Mouse (Mus musculus) liver, embryonic 13.5 days (tissue): ENCODE results near the gene Tgfb1. TPM values are rescaled to one million over a fixed set of nuclear protein-coding genes. Genes with fewer than 3 reads are reported as not detected.

Experiments
- ATAC-seq: fragments of 200-750 bp; cut with Nextera tagmentation; 2 replicates; pipeline ENCODE4 v1.8.0; 2017; ENCODE audit warnings: low read depth, mild to moderate bottlenecking, moderate number of reproducible peaks, moderate library complexity
- DNase-seq: peaks from one replicate; pipeline ENCODE4 v3.0.0; 2022
- H3K27ac ChIP-seq: fragments of 300-500 bp; sonication (generic); 2 replicates; pipeline ENCODE4 v1.5.1; 2015; ENCODE audit warnings: moderate library complexity, mild to moderate bottlenecking, inconsistent platforms
- H3K27me3 ChIP-seq: fragments of 300-500 bp; sonication (generic); 2 replicates; pipeline ENCODE4 v1.6.1; 2015; ENCODE audit warnings: mild to moderate bottlenecking, inconsistent platforms
- H3K36me3 ChIP-seq: fragments of 300-500 bp; sonication (generic); 2 replicates; pipeline ENCODE4 v1.6.1; 2015; ENCODE audit warnings: mild to moderate bottlenecking, inconsistent platforms
- H3K4me1 ChIP-seq: fragments of 300-500 bp; sonication (generic); replicated peaks from 2 replicates; pipeline ENCODE4 v1.6.1; 2015; ENCODE audit warnings: inconsistent platforms
- H3K4me2 ChIP-seq: fragments of 300-500 bp; sonication (generic); 2 replicates; pipeline ENCODE4 v1.6.1; 2015; ENCODE audit warnings: inconsistent platforms, mild to moderate bottlenecking, moderate library complexity
- H3K4me3 ChIP-seq: fragments of 300-500 bp; sonication (generic); replicated peaks from 2 replicates; pipeline ENCODE4 v1.5.1; 2015; ENCODE audit warnings: mild to moderate bottlenecking, inconsistent platforms
- H3K9ac ChIP-seq: fragments of 300-500 bp; sonication (generic); 2 replicates; pipeline ENCODE4 v1.6.1; 2015; ENCODE audit warnings: mild to moderate bottlenecking, inconsistent platforms
- H3K9me3 ChIP-seq: fragments of 300-500 bp; sonication (generic); replicated peaks from 2 replicates; pipeline ENCODE4 v1.6.1; 2016; ENCODE audit warnings: inconsistent platforms
- WGBS: fragments of 180-500 bp; shearing (Covaris S2); methylation state at CpG from one replicate; pipeline ENCODE4 v1.1.7; 2015; ENCODE audit not compliant: insufficient replicate concordance; 5-methylcytosine and 5-hydroxymethylcytosine counted together
- polyA plus RNA-seq: library from polyadenylated mRNA; unstranded; fragments of >200 nt; fragmentation: Nextera tagmentation; extraction: Ambion mirVana; gene quantifications from 2 replicates; pipeline ENCODE4 v1.2.1, GENCODE M21; 2015

Gene Tgfb1
- polyA plus RNA-seq, 1 experiment from 2014 or later, result 6.9 TPM

- Histone ChIP-seq H3K36me3 (no peaks in the 10 kb centered on the region), H3K27me3 (peaks cover 41% of the 10 kb centered on the region), H3K9me3 (no peaks in the 10 kb centered on the region), H3K4me1 (peaks cover 30% of the 10 kb centered on the region), H3K27ac (no peak overlapping the region), H3K9ac (no peak overlapping the region), H3K4me3 (no peak overlapping the region), H3K4me2 (no peak overlapping the region)
- 77% methylated on average over 15 of the region's 15 CpGs for WGBS
- ATAC-seq, result no peak
- DNase-seq, result no peak
Measured at GRCm38 (mm10) chr7:25676085-25676781, 10.6 kb upstream of the Tgfb1 start.

GRCm38 (mm10) chr7:25677013-25677412 is 9.8 kb upstream of the Tgfb1 start:
- WGBS, result 80% methylated on average over 7 of the region's 7 CpGs

GRCm38 (mm10) chr7:25679971-25680370 is 6.8 kb upstream of the Tgfb1 start:
- Histone ChIP-seq H3K4me1 (peaks cover 60% of the 10 kb centered on the region), H3K9me3 (no peaks in the 10 kb centered on the region), H3K27me3 (peaks cover 20% of the 10 kb centered on the region), H3K4me2 (peak overlapping the region; percentile 79), H3K9ac (peak overlapping the region; percentile 57), H3K4me3 (peak overlapping the region; percentile 68), H3K27ac (peak overlapping the region; percentile 92), H3K36me3 (0 out of 2 replicates have a peak, but pooled peaks cover 8% of the 10 kb centered on the region)
- WGBS, result 2% methylated on average over 6 of the region's 6 CpGs
- ATAC-seq (no peak), DNase-seq (no peak)

More at GRCm38 (mm10) chr7:25677013-25677412, 9.8 kb upstream of the Tgfb1 start:
- Histone ChIP-seq H3K27me3 (peaks cover 41% of the 10 kb centered on the region), H3K27ac (no peak overlapping the region), H3K4me3 (no peak overlapping the region), H3K9ac (no peak overlapping the region), H3K4me1 (peaks cover 38% of the 10 kb centered on the region), H3K4me2 (no peak overlapping the region), H3K36me3 (no peaks in the 10 kb centered on the region), H3K9me3 (no peaks in the 10 kb centered on the region)
- no peak for DNase-seq
- ATAC-seq, result no peak

GRCm38 (mm10) chr7:25680514-25681258 is 6.1 kb upstream of the Tgfb1 start, which contains the start of gene B9d2:
TSS of gene B9d2 (plus strand) at chr7:25680780.
- Histone ChIP-seq H3K9ac (peak within 1 kb of the TSS; percentile 72), H3K4me2 (peak within 1 kb of the TSS; percentile 79), H3K27me3 (peaks cover 13% of the 10 kb centered on the region), H3K4me1 (peaks cover 63% of the 10 kb centered on the region), H3K27ac (peak within 1 kb of the TSS; percentile 92), H3K9me3 (no peaks in the 10 kb centered on the region), H3K4me3 (peak within 1 kb of the TSS; percentile 68), H3K36me3 (0 out of 2 replicates have a peak, but pooled peaks cover 8% of the 10 kb centered on the region)
- peak; percentile 96 for ATAC-seq
- peak; percentile 97 for DNase-seq
- under 1% methylated on average over 46 of the region's 46 CpGs for WGBS

- ATAC-seq (no peak), DNase-seq (no peak)
- H3K4me3 ChIP-seq, result peak overlapping the region; percentile 68
- H3K36me3 ChIP-seq, result peaks cover 8% of the 10 kb centered on the region; the same call in 1 of the 2 replicates
- 16% methylated on average over 15 of the region's 15 CpGs for WGBS
- H3K9me3 ChIP-seq, result no peaks in the 10 kb centered on the region
- H3K27ac ChIP-seq, result peak overlapping the region; percentile 92
- H3K4me2 ChIP-seq, result peak overlapping the region; percentile 79
- H3K9ac ChIP-seq, result peak overlapping the region; percentile 72
- H3K27me3 ChIP-seq, result peaks cover 5% of the 10 kb centered on the region
- peaks cover 72% of the 10 kb centered on the region for H3K4me1 ChIP-seq
Measured at GRCm38 (mm10) chr7:25681341-25682231, 5.2 kb upstream of the Tgfb1 start.

- 9% methylated on average over 7 of the region's 7 CpGs for WGBS
- Histone ChIP-seq H3K9me3 (no peaks in the 10 kb centered on the region), H3K9ac (peak overlapping the region; percentile 72), H3K27ac (peak overlapping the region; percentile 92), H3K27me3 (no peaks in the 10 kb centered on the region), H3K36me3 (peaks cover 8% of the 10 kb centered on the region; the same call in 1 of the 2 replicates), H3K4me2 (peak overlapping the region; percentile 79), H3K4me1 (peaks cover 88% of the 10 kb centered on the region), H3K4me3 (0 out of 2 replicates have a peak overlapping the region, but pooled peaks have one; percentile 0)
- DNase-seq (peak; percentile 60), ATAC-seq (peak; percentile 6)
Measured at GRCm38 (mm10) chr7:25683474-25684180, 3.2 kb upstream of the Tgfb1 start.

- no peak for DNase-seq
- WGBS, result 77% methylated on average over 6 of the region's 6 CpGs
Measured at GRCm38 (mm10) chr7:25684659-25685058, 2.1 kb upstream of the Tgfb1 start.

GRCm38 (mm10) chr7:25685926-25686470 is 804 bp upstream of the Tgfb1 start:
- peak overlapping the region; percentile 90 for H3K9ac ChIP-seq
- WGBS, result 52% methylated on average over 21 of the region's 21 CpGs

More at GRCm38 (mm10) chr7:25684659-25685058, 2.1 kb upstream of the Tgfb1 start:
- Histone ChIP-seq H3K36me3 (peaks cover 8% of the 10 kb centered on the region; the same call in 1 of the 2 replicates), H3K4me3 (no peak overlapping the region), H3K27ac (peak overlapping the region; percentile 92), H3K4me2 (no peak overlapping the region), H3K9ac (0 out of 2 replicates have a peak overlapping the region, but pooled peaks have one; percentile 22), H3K27me3 (no peaks in the 10 kb centered on the region), H3K4me1 (peaks cover 90% of the 10 kb centered on the region), H3K9me3 (no peaks in the 10 kb centered on the region)
- ATAC-seq, result no peak

GRCm38 (mm10) chr7:25687811-25688401 is 1.1 kb downstream of the Tgfb1 start:
- peak; percentile 1; the same call in 1 of the 2 replicates for ATAC-seq
- Histone ChIP-seq H3K27me3 (no peaks in the 10 kb centered on the region), H3K36me3 (peaks cover 17% of the 10 kb centered on the region), H3K9ac (peak overlapping the region; percentile 90), H3K4me3 (peak overlapping the region; percentile 82), H3K4me2 (peak overlapping the region; percentile 99), H3K4me1 (peaks cover 94% of the 10 kb centered on the region), H3K27ac (peak overlapping the region; percentile 92), H3K9me3 (no peaks in the 10 kb centered on the region)
- DNase-seq, result peak; percentile 50
- WGBS, result under 1% methylated on average over 47 of the region's 47 CpGs

More at GRCm38 (mm10) chr7:25685926-25686470, 804 bp upstream of the Tgfb1 start:
- peaks cover 8% of the 10 kb centered on the region; the same call in 1 of the 2 replicates for H3K36me3 ChIP-seq
- peaks cover 95% of the 10 kb centered on the region for H3K4me1 ChIP-seq
- peak overlapping the region; percentile 82 for H3K4me3 ChIP-seq
- peak overlapping the region; percentile 92 for H3K27ac ChIP-seq
- no peaks in the 10 kb centered on the region for H3K9me3 ChIP-seq
- DNase-seq (no peak), ATAC-seq (no peak)
- peak overlapping the region; percentile 99 for H3K4me2 ChIP-seq
- H3K27me3 ChIP-seq, result no peaks in the 10 kb centered on the region
